Mouse (Mus musculus): ENCODE results near the gene Ercc1.

Ercc1 gene

DNA sequence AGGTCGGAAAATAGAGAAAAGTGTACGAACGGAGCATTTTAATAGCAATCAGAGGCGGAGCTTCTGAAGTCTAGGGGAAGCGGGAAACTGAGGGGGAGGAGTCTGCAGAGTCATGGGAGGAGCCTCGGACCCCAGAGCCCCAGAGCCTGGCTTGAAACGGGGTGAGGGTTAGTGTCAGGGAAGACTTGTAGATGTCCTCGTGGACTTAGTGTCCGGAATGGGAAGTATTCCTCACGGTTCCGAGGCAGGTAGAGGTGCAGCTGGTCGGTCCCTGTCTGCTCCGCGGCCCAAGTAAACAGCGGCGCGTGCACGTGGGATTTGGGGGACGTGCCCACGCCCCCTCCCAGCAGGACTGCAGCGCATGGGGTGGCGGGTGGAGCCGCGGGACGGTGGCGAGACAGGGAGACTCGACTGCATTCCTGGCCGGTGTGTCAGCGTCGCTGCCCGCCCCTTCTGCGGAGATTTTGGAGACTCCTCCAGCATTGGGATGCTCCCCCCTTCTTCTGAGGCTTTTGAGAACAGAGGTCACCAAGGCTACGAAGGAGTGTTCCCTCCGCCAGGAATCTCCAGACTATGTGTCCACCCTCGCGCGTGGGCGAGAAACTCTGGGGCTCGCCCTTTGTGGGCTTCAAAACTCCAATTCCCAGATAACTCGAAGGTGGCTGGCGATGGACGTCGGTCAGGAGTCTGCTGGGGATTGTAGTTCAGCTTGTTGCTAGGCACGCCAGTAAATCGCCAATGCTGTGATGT, 15.5 kb downstream of the Ercc1 start:
- peak; percentile 24; the same call in 1 of the 2 replicates for ATAC-seq (ENCODE audit: insufficient number of reproducible peaks, low FRiP score, low TSS enrichment)

DNA sequence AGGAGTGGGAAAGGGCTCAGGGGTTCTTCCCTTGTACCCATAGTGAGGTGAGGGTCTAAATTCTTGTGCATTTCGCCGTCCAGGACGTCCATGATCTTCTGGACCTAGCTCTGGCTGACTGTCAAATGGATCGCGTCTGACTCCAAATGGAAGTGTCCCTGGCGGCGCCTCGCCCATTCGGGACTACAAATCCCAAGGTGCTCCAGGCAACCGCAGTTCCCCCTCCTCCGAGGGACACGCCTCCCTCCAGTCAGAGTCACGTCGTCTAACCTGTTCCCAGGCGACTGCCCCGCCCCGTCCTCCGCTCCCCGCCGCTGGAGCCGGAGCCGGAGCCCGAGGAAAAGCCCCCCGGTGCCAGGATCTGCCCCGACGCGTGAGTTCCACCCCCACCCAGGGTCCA, 16.4 kb downstream of the Ercc1 start:
- ATAC-seq (ENCODE audit: insufficient number of reproducible peaks, low FRiP score, low TSS enrichment) = peak; percentile 65; the same call in 1 of the 2 replicates

DNA sequence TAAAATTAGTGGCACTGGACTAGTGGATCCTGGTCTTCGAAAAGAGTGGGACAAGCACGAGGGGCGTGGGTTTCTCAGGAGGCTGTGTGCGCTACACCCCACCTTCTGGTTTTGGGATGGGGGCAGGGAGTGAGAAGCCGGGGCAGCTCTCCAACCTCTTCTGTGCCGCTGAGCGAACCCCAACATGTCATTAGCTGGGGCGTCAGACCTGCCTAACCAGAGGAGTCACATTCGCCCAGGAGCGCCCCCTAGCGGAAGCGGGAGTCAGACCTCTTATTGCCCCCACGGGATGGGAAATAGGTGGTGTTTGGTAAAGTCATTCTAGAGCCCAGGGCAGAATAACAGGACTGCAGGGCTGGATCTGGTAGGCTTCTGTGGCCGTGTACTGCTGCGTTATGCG, 17.1 kb downstream of the Ercc1 start:
- ATAC-seq (ENCODE audit: insufficient number of reproducible peaks, low FRiP score, low TSS enrichment) = no peak

DNA sequence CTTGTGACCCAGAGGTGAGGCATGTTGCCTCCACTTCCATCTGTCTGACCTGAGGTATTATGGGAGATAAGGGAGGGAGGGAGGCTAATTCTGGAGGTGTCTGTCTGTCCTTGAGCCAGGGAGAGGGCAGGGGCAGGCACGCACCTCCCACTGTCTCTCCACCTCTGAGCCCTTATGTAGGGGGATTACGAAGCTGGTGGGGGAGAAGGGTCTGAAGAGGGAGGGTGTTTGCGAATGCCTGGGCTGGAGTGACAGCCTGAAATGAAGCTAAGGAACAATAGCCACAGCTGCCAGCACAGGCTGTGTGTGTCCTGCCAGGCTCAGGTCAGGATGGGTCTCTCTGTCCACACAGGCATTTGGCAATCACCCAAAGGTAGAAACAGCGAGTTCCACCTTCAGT, 17.7 kb downstream of the Ercc1 start:
- no peak for ATAC-seq (ENCODE audit: insufficient number of reproducible peaks, low FRiP score, low TSS enrichment)

DNA sequence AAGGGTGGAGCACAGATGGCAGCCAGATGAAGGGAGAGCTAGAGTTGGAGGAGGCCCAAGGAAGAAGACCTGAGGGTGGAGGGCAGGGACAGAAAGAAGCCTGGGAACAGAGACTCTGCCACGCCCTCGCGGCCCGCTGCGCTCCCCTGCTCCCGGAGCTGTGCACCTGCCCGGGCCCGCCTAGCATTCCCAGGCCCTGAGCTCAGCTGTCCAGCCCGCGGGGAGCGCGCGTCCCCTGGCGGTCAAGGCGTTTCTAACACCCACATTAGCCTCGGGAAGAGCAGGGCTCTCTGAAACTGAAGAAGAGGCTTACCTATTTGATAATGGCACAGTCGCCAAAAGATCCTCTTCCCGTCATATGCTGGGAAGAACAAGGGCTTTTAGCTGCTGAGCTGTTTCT, 19.3 kb downstream of the Ercc1 start:
- 0 out of 2 replicates have a peak, but pooled peaks have one; percentile 3 for ATAC-seq (ENCODE audit: insufficient number of reproducible peaks, low FRiP score, low TSS enrichment)

DNA sequence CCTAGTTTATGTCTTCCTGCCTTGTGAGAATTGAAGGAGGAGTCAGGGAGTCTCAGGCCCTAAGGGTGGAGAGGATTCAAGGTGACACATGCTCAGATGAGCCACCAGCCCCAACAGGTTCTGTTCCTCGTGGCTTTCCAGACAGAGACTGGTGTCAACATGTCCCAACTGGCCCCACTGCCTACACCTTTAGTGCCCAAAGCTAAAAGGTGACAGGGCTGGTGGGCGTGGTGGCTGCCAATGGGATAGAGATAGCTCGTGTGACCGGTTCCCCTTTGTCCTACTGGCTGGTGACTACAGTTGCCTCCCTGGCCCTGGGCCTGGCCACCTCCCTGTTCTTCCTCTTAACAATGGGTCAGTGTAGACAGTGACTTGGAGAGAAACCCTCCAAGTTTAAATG, 20.8 kb downstream of the Ercc1 start:
- no peak for ATAC-seq (ENCODE audit: insufficient number of reproducible peaks, low FRiP score, low TSS enrichment)

DNA sequence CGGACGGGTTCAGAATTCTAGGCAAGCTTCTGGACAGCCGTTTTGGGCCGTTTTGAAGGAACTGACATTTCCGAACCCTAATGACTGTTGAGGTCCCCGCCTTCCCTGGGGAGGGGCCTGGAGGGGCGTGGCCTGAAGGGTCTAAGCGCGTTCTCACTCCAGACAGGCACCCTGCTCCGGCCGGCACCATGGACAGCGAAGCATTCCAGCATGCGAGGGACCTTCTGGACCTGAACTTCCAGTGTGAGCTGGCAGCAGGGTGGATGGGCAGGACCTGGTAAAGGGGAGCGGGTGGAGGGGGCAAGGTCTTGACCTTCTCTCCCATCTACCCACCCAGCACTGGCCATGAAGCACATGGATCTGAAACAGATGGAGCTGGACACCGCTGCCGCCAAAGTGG, 23.8 kb downstream of the Ercc1 start:
- ATAC-seq (ENCODE audit: insufficient number of reproducible peaks, low FRiP score, low TSS enrichment) = no peak

DNA sequence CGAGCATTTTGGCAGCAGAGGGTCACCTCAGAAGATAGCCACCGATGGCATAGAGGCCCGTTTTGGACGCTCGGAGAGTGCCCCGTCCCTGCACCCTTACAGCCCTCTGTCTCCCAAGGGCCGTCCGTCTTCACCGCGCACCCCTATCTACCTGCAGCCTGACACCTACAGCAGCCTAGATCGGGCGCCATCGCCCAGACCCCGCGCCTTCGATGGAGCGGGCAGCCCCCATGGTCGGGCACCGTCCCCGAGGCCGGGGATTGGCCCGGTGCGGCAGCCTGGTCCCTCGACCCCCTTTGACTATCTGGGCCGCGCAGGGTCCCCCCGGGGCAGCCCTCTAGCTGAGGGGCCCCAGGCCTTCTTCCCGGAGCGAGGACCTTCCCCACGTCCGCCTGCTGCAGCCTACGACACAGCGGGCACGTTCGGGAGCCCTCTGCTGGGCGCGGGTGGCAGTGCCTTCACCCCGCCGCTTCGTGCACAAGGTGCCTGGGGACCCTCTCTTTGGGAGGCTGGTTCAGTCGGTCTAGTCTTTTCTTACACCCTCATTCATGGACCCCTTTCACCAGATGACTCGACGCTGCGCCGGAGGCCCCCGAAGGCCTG, 25.3 kb downstream of the Ercc1 start:
- peak; percentile 63 for ATAC-seq (ENCODE audit: insufficient number of reproducible peaks, low FRiP score, low TSS enrichment)

DNA sequence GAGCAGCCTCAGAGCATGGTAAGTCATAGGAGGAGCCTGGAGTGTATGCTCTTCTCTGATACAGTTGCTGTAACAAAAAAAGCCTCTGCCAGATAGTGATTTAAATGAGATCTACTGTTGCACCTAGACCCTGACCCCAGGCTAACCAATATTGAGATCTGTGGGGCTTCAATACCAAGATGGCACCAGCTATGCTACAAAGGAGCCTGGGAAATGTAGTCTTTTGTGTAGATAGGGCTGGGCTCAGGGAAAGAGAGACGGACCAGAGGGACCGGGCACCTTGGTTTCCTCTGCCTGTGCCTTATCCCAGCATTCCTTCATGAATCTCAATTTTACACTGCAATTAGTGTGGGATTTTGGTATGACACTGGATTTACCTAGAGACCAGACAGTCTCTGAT, 28.8 kb downstream of the Ercc1 start:
- ATAC-seq (ENCODE audit: insufficient number of reproducible peaks, low FRiP score, low TSS enrichment) = no peak

DNA sequence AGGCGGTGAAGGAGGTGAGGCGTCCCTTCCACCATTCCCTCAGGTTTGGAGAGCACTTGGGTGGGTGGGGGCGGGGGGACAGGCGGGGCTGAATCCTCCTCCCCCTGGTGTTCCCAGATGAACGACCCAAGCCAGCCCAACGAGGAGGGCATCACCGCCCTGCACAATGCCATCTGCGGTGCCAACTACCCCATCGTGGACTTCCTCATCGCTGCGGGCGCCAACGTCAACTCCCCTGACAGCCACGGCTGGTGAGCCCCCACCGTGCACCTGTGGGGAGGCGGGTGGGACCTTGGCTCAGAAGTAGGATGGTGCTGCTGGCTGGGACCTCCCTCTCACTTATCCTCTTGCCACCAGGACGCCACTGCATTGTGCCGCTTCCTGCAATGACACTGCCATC, 30.8 kb downstream of the Ercc1 start:
- ATAC-seq (ENCODE audit: insufficient number of reproducible peaks, low FRiP score, low TSS enrichment) = no peak

DNA sequence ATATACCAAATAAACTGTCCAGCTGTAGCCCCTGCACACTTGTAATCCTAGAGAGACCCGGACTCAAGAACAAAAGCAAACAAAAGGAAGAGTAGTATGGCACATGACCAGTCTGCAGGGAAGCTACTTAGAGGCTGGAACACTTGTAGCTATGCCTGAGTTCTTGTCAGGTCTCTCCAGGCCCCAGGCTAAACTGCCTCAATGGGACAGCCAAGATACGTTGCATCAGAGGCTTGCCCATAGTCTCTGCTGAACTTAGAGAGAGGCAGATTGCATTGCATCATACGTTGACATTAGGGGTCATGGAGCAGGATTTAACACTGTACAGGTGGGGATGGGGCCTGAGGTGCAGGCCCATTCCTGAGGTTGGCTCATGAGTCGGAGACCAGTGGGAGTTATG, 31.4 kb downstream of the Ercc1 start:
- no peak for ATAC-seq (ENCODE audit: insufficient number of reproducible peaks, low FRiP score, low TSS enrichment)

DNA sequence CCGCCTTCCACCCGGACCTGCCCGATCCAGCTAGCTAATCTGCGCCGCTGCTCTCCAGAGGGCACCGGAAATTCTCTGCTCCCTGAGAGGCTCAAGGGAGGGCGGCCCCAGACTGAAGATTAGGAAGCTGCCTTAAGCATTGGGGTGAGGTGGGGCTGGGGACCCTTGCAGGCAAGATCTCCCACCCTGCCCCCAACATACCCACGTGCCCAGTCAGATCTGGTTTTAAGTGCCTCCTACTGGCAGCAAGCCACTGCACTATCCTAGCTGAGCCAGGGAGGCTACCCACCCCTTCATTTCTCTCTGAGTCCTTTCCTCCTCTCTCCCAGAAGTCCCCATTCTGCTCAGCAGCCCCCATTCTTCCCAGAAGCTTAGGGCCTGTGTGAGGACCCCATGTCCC, 33.5 kb downstream of the Ercc1 start:
- ATAC-seq (ENCODE audit: insufficient number of reproducible peaks, low FRiP score, low TSS enrichment) = no peak

DNA sequence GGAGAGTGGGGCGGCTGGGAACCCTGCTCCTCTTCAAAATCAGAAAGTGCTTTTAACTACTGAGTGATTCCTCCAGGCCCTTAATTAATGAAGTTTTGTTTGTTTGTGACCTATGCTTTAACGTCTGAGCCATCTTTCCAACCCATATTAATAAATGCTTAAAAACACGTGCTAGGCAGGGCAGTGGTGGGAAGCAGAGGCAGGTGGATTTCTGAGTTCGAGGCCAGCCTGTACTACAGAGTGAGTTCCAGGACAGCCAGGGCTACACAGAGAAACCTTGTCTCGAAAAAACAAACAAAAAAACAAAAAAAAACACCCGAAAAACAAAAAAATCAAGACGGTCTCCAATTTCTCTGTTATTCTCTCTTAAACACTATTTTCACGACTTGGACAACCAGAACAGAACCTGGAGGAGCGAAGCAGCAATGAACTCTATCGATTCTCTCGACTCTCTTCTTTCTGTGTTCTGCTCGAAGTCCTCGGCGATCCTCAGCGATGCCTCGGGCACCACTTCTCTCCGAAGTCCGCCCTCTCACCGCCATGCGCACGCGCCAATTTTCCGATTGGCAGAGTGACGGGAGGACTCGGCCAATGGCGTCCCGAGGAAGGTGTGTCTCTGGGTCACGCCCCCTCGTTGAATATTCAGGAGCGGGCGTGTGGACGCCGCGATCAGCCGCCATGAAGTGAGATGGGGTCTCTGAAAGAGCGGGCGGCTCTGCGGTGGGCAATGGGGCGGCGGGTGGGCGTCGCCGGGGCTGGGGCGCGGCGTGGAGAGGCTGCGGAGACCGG, 37.0 kb downstream of the Ercc1 start, which contains the start of gene Ercc2:
Gene Ercc2, plus strand, starts transcription at position 634 of the 789 bp plus-strand sequence.
- ATAC-seq (ENCODE audit: insufficient number of reproducible peaks, low FRiP score, low TSS enrichment) = peak; percentile 98

DNA sequence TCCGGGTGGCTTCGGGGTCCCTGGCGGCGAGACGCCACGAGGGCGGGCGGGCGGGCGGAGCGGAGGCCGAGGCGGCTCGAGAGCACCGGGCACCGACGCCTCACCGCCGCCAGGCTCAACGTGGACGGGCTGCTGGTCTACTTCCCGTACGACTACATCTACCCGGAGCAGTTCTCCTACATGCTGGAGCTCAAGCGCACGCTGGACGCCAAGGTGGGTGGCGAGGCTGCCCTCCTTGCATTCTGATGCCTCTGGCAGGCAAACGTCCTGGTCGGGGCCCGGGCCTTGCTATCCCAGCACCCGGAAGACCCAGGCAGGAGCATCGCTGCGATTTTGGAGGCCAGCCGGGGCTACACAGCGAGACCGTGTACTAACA, 37.6 kb downstream of the Ercc1 start:
- 0 out of 2 replicates have a peak, but pooled peaks have one; percentile 21 for ATAC-seq (ENCODE audit: insufficient number of reproducible peaks, low FRiP score, low TSS enrichment)

DNA sequence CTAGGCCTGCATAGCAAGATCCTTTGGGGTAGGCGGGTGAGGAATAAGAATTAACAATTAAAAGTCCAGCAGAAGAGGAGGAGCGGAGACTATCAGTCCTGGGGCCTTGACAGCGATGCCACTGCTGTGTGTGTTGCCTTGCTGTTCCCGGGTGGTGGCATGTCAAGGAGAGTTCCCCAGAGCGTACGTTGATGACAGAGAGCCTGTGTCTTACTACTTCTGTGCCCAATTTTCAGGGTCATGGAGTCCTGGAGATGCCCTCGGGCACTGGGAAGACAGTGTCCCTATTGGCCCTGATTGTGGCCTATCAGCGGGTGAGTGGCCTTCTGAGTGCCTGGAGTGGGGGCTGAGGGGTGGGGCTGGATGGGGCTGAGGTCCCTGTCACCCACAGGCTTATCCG, 39.1 kb downstream of the Ercc1 start:
- no peak for ATAC-seq (ENCODE audit: insufficient number of reproducible peaks, low FRiP score, low TSS enrichment)

DNA sequence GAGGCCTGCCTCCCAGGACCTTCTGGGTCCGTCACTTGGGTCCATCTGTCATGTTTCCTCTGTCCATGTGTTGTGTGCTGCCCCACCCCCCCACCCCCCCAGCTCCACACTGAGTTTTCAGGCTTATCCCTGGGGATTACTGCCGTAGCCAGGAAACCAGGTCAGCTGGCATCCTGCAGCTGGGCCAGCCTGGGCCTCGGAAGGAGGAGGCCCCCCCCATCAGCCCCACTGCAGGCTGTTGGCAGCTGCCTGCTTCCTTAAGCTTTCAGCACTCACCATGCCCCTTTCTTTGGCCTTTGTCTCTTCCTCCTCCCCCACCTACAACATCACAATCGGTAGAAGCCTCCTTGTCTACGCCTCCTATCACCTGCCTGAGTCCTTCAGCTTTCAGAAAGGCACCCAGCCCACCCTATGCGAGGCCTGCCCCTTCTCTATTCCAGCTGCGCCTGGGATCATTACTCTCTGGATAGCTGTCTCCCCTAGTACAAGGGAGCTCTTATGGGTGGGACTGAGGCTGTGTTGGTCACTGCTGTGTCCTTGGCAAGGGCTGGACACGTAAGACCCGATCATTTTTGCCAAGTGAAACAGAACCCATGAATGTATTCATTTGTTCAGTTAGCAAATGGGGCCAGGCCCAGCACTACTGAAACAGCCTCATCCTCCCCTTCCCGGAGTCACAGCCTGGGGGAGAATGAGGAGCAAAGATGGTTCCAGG, 44.3 kb downstream of the Ercc1 start:
- no peak for ATAC-seq (ENCODE audit: insufficient number of reproducible peaks, low FRiP score, low TSS enrichment)

DNA sequence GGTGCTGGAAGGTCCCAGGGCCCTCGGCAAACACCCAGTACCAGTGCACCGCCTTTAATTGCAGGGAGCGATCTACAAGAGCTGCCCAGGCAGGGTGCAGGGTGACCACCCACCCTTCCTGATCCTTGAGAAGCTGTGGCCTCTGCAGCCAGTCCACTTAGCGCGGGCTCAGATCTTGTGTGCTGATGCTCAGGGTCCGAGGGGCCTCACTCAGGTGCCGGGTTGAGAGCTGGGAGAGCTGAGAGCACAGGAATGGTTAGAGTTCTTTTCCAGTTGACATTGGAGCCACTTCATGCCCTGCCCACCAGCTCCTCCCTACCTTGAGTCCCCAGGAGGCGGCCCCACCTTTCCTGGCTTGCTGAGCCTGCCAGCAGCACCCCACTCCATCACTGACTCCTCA, 49.9 kb downstream of the Ercc1 start:
- no peak for ATAC-seq (ENCODE audit: insufficient number of reproducible peaks, low FRiP score, low TSS enrichment)

DNA sequence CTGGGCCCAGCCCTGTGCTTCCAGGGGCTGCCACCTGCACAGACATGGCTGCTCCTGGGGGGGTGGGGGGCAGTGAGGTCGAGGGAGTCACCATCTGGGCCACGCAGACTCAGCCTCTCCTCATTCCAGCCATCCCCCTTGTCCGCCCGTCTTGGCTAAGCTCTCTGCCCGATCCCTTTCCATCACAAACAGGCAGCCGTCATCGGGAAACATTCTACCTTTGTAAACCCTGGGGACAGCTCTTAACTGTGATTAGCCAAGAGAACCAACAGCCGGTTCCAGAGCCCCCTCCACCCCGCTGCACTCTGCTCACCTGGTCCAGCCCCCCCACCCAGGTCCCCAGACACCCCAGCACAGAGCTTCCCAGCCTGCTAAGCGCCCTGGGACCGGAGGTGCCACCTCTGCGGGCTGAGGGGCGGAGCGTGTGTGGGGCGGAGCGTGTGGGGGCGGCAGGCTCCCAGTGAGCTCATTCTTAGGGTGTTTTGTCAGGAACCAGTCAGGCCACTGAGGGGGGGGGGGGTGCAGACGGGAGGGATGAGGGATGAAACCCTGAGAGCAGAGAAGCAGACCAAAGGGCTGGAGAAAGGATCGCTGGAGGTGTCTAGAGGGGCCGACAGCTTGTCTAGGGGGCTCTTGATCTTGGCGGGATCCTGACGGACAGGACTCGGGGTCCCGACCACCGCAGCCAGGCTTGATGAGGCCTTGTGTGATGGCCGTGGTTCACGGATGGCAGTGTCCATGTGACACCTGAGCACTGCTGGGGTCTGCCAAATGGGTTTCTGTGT, 55.1 kb downstream of the Ercc1 start:
- no peak for ATAC-seq (ENCODE audit: insufficient number of reproducible peaks, low FRiP score, low TSS enrichment)

DNA sequence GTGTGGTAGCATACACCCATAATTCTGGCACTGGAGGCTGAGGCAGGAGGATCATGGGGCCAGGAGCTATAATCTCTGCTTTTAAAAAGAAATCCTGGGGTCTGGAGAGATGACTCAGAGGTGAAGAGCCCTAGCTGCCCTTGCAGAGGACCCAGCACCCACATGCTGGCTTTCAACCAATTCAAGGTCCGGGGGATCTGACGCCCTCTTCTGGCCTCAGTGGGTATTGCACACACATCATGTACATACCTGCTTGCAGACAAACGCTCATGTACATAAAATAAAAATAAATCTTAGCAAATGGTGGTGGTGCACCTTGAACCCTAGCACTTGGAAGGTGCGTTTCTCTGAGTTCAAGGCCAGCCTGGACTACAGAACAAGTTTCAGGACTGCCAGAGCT, 56.4 kb downstream of the Ercc1 start:
- no peak for ATAC-seq (ENCODE audit: insufficient number of reproducible peaks, low FRiP score, low TSS enrichment)

DNA sequence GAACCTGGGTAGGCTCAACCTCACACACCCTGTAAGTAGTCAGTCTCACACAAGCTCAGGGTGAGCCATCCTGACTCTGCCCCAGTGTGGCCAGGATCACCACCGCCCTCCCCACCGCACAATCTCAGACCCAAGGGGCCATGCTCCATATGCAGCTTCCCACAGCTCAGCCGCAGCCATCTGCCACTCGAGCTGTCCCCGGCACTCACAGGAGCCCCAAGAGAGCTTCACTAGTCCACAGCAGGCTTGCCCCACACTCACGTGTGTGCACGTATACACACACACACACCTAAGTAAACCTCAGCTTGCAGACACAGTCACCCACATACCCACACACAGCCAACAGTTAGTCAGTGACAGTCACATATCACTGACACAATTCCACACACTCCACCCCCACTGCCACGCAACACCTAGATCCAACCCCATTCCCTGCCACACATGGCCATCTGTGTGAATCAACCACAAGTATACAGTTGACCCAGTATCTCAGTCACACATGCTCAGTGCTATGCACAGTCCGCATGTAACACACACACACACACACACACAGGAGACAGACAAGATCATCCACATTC, 58.0 kb downstream of the Ercc1 start:
- ATAC-seq (ENCODE audit: insufficient number of reproducible peaks, low FRiP score, low TSS enrichment) = no peak

All from cerebellum, adult (tissue).